Mouse (Mus musculus): Measurements from ENCODE around the gene Fbxo28.

DNA sequence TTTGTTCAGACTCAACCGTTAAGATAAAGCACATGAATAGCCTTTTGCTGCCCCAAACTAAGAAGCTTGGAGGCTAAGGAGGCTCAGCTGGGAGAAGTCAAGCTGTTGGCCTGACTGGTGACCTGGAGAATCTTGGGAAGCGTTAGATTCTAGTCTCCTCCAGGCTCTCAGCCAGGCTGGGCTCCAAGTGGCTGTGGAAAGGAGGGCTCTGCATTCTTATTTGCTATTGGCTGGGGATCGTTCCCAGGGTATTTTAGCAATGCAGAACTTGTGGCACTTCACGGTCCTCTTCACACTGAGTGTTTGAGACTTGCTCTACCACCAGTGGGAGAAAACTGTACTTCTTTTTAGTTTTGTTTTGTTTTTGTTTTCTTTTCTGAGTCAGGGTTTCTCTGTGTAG is 47.3 kb upstream of the Fbxo28 start:
- TF ChIP-seq CTCF (IDR thresholded peaks at IDR 0.05; ENCODE audit: borderline replicate concordance, extremely low read depth, insufficient read depth, insufficient read length) (no peak), POLR2A (IDR thresholded peaks at IDR 0.05; ENCODE audit: borderline replicate concordance, extremely low read depth, insufficient read depth, insufficient read length, poor library complexity, severe bottlenecking) (no peak)

Data from brain, embryonic 14.5 days (tissue).